Mouse (Mus musculus): ENCODE data around the gene Dnm2. TPM values are rescaled to one million over a fixed set of nuclear protein-coding genes. Genes with fewer than 3 reads are reported as not detected.
A peak's percentile ranks its signal among the peaks of the same experiment; 100 is the strongest.

Dnm2 gene
- polyA plus RNA-seq, 1 experiment from 2014 or later: 72.1 TPM

GRCm38 (mm10) chr9:21450270-21450669 is 25.6 kb downstream of the Dnm2 start:
- no peaks in the 10 kb centered on the region for H3K27me3 ChIP-seq
- WGBS: 83% methylated on average over 3 of the region's 3 CpGs
- no peak overlapping the region for H3K4me2 ChIP-seq
- ATAC-seq (ENCODE audit: low FRiP score): no peak
- peaks cover 10% of the 10 kb centered on the region; the same call in 1 of the 2 replicates for H3K36me3 ChIP-seq
- H3K9ac ChIP-seq: no peak overlapping the region
- H3K9me3 ChIP-seq: no peaks in the 10 kb centered on the region
- peaks cover 9% of the 10 kb centered on the region for H3K4me1 ChIP-seq (replicated peaks)
- no peak overlapping the region for H3K4me3 ChIP-seq
- H3K27ac ChIP-seq: no peak overlapping the region

GRCm38 (mm10) chr9:21451391-21451790 is 26.7 kb downstream of the Dnm2 start:
- 93% methylated on average over 8 of the region's 8 CpGs for WGBS
- no peaks in the 10 kb centered on the region for H3K9me3 ChIP-seq
- ATAC-seq (ENCODE audit: low FRiP score): no peak
- no peak overlapping the region for H3K9ac ChIP-seq
- no peak overlapping the region for H3K27ac ChIP-seq
- peaks cover 9% of the 10 kb centered on the region for H3K4me1 ChIP-seq (replicated peaks)
- no peak overlapping the region for H3K4me2 ChIP-seq
- H3K4me3 ChIP-seq: no peak overlapping the region
- peaks cover 6% of the 10 kb centered on the region; the same call in 1 of the 2 replicates for H3K36me3 ChIP-seq
- no peaks in the 10 kb centered on the region for H3K27me3 ChIP-seq

- no peaks in the 10 kb centered on the region for H3K27me3 ChIP-seq
- WGBS: 93% methylated on average over 8 of the region's 8 CpGs
- H3K4me3 ChIP-seq: no peak overlapping the region
- H3K9ac ChIP-seq: no peak overlapping the region
- no peaks in the 10 kb centered on the region for H3K9me3 ChIP-seq
- peaks cover 9% of the 10 kb centered on the region for H3K4me1 ChIP-seq (replicated peaks)
- no peak for ATAC-seq (ENCODE audit: low FRiP score)
- peaks cover 6% of the 10 kb centered on the region; the same call in 1 of the 2 replicates for H3K36me3 ChIP-seq
- H3K4me2 ChIP-seq: no peak overlapping the region
- H3K27ac ChIP-seq: no peak overlapping the region
Measured at GRCm38 (mm10) chr9:21451870-21452269, 27.2 kb downstream of the Dnm2 start.

GRCm38 (mm10) chr9:21453003-21453402 is 28.3 kb downstream of the Dnm2 start:
- Histone ChIP-seq H3K27ac (no peak overlapping the region), H3K4me3 (no peak overlapping the region), H3K4me2 (no peak overlapping the region), H3K9me3 (no peaks in the 10 kb centered on the region), H3K9ac (no peak overlapping the region), H3K4me1 (replicated peaks) (peaks cover 9% of the 10 kb centered on the region), H3K27me3 (no peaks in the 10 kb centered on the region), H3K36me3 (peaks cover 6% of the 10 kb centered on the region; the same call in 1 of the 2 replicates)
- WGBS: 91% methylated on average over 7 of the region's 7 CpGs
- no peak for ATAC-seq (ENCODE audit: low FRiP score)

- ATAC-seq (ENCODE audit: low FRiP score): no peak
- 89% methylated on average over 2 of the region's 2 CpGs for WGBS
Measured at GRCm38 (mm10) chr9:21453459-21453858, 28.8 kb downstream of the Dnm2 start.

GRCm38 (mm10) chr9:21454556-21454955 is 29.8 kb downstream of the Dnm2 start:
- Histone ChIP-seq H3K27ac (no peak overlapping the region), H3K4me2 (no peak overlapping the region), H3K27me3 (no peaks in the 10 kb centered on the region), H3K4me1 (replicated peaks) (peaks cover 9% of the 10 kb centered on the region), H3K4me3 (no peak overlapping the region), H3K36me3 (peaks cover 21% of the 10 kb centered on the region), H3K9me3 (no peaks in the 10 kb centered on the region), H3K9ac (no peak overlapping the region)
- WGBS: 75% methylated on average over 4 of the region's 4 CpGs
- ATAC-seq (ENCODE audit: low FRiP score): no peak

More at GRCm38 (mm10) chr9:21453459-21453858, 28.8 kb downstream of the Dnm2 start:
- H3K27ac ChIP-seq: no peak overlapping the region
- peaks cover 10% of the 10 kb centered on the region for H3K36me3 ChIP-seq
- no peak overlapping the region for H3K9ac ChIP-seq
- H3K27me3 ChIP-seq: no peaks in the 10 kb centered on the region
- peaks cover 9% of the 10 kb centered on the region for H3K4me1 ChIP-seq (replicated peaks)
- H3K9me3 ChIP-seq: no peaks in the 10 kb centered on the region
- H3K4me3 ChIP-seq: no peak overlapping the region
- H3K4me2 ChIP-seq: no peak overlapping the region

- Histone ChIP-seq H3K27me3 (no peaks in the 10 kb centered on the region), H3K27ac (no peak overlapping the region), H3K4me3 (no peak overlapping the region), H3K4me1 (replicated peaks) (peaks cover 9% of the 10 kb centered on the region), H3K9me3 (no peaks in the 10 kb centered on the region), H3K36me3 (peaks cover 22% of the 10 kb centered on the region), H3K4me2 (no peak overlapping the region), H3K9ac (no peak overlapping the region)
- no peak for ATAC-seq (ENCODE audit: low FRiP score)
- 73% methylated on average over 4 of the region's 4 CpGs for WGBS
Measured at GRCm38 (mm10) chr9:21455103-21455770, 30.5 kb downstream of the Dnm2 start.

GRCm38 (mm10) chr9:21456246-21456929 is 31.7 kb downstream of the Dnm2 start:
- Histone ChIP-seq H3K9me3 (no peaks in the 10 kb centered on the region), H3K4me1 (replicated peaks) (peaks cover 9% of the 10 kb centered on the region), H3K9ac (no peak overlapping the region), H3K36me3 (peaks cover 27% of the 10 kb centered on the region), H3K4me3 (no peak overlapping the region), H3K4me2 (no peak overlapping the region), H3K27me3 (no peaks in the 10 kb centered on the region), H3K27ac (no peak overlapping the region)
- no peak for ATAC-seq (ENCODE audit: low FRiP score)
- WGBS: 91% methylated on average over 7 of the region's 7 CpGs

GRCm38 (mm10) chr9:21456930-21457634 is 32.4 kb downstream of the Dnm2 start:
- H3K27ac ChIP-seq: no peak overlapping the region
- no peak for ATAC-seq (ENCODE audit: low FRiP score)
- H3K9me3 ChIP-seq: no peaks in the 10 kb centered on the region
- no peak overlapping the region for H3K4me2 ChIP-seq
- H3K9ac ChIP-seq: no peak overlapping the region
- H3K4me3 ChIP-seq: no peak overlapping the region
- H3K4me1 ChIP-seq (replicated peaks): peaks cover 2% of the 10 kb centered on the region
- no peaks in the 10 kb centered on the region for H3K27me3 ChIP-seq
- peaks cover 32% of the 10 kb centered on the region for H3K36me3 ChIP-seq
- WGBS: 86% methylated on average over 10 of the region's 10 CpGs

GRCm38 (mm10) chr9:21458821-21459220 is 34.1 kb downstream of the Dnm2 start:
- H3K4me2 ChIP-seq: no peak overlapping the region
- H3K9ac ChIP-seq: no peak overlapping the region
- 90% methylated on average over 3 of the region's 3 CpGs for WGBS
- H3K4me3 ChIP-seq: no peak overlapping the region
- peaks cover 33% of the 10 kb centered on the region for H3K36me3 ChIP-seq
- no peak for ATAC-seq (ENCODE audit: low FRiP score)
- no peaks in the 10 kb centered on the region for H3K9me3 ChIP-seq
- H3K27ac ChIP-seq: no peak overlapping the region
- H3K27me3 ChIP-seq: no peaks in the 10 kb centered on the region
- peaks cover 5% of the 10 kb centered on the region; the same call in 1 of the 2 replicates for H3K4me1 ChIP-seq (replicated peaks)

GRCm38 (mm10) chr9:21460400-21460940 is 35.8 kb downstream of the Dnm2 start:
- 96% methylated on average over 3 of the region's 3 CpGs for WGBS

GRCm38 (mm10) chr9:21463138-21463590 is 38.5 kb downstream of the Dnm2 start:
- H3K27me3 ChIP-seq: no peaks in the 10 kb centered on the region
- no peaks in the 10 kb centered on the region for H3K9me3 ChIP-seq
- peaks cover 5% of the 10 kb centered on the region; the same call in 1 of the 2 replicates for H3K4me1 ChIP-seq (replicated peaks)
- H3K27ac ChIP-seq: peak overlapping the region; percentile 42
- no peak for ATAC-seq (ENCODE audit: low FRiP score)
- no peak overlapping the region for H3K4me2 ChIP-seq
- 80% methylated on average over 5 of the region's 5 CpGs for WGBS
- H3K4me3 ChIP-seq: no peak overlapping the region
- 0 out of 2 replicates have a peak overlapping the region, but pooled peaks have one; percentile 9 for H3K9ac ChIP-seq
- H3K36me3 ChIP-seq: peaks cover 59% of the 10 kb centered on the region

More at GRCm38 (mm10) chr9:21460400-21460940, 35.8 kb downstream of the Dnm2 start:
- Histone ChIP-seq H3K9ac (no peak overlapping the region), H3K4me3 (no peak overlapping the region), H3K9me3 (no peaks in the 10 kb centered on the region), H3K27ac (no peak overlapping the region), H3K4me1 (replicated peaks) (peaks cover 5% of the 10 kb centered on the region; the same call in 1 of the 2 replicates), H3K4me2 (no peak overlapping the region), H3K36me3 (peaks cover 38% of the 10 kb centered on the region), H3K27me3 (no peaks in the 10 kb centered on the region)
- no peak for ATAC-seq (ENCODE audit: low FRiP score)

All from hindbrain, embryonic 13.5 days (tissue).